Mouse (Mus musculus) CD4-positive, CD25-positive, alpha-beta regulatory T cell, adult 4 months (primary cell): ENCODE measurements at regions not wholly inside any gene's neighbourhood (a gene's known extent, or its start where the extent isn't known, plus 50 kb on each side); places are given as distances from the start of the nearest gene placed in this dataset.

Source experiments
- ATAC-seq: one replicate; pipeline ENCODE4 v1.8.0; 2017

- ATAC-seq = peak; percentile 93
Measured at GRCm38 (mm10) chr13:36807961-36808360, 73.0 kb upstream of the Nrn1 start.

- ATAC-seq = peak; percentile 91
Measured at GRCm38 (mm10) chr13:36789360-36789759, 54.4 kb upstream of the Nrn1 start.
